Mouse (Mus musculus): ENCODE results near the gene Esrrb.

The Esrrb gene

DNA sequence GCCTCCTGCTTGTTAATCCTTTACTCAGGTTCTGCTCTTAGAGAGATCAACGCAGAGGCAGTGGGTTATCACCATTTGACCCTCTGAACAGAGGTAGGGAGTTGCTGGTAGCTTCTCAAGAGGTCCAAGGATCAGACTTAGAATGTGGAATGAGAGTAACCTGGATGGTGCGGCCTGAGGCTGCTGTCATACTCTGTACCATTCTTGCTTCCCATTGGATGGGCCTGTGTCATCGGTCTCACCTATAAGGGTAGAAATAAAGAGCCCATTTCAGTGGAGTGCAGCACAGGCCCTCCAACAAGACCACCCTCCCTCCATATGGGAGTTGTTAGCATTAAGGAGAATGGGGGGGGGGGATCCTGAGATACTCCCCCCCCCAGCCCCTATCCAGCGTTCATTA, 143.0 kb downstream of the Esrrb start:
- DNase-seq = no peak

DNA sequence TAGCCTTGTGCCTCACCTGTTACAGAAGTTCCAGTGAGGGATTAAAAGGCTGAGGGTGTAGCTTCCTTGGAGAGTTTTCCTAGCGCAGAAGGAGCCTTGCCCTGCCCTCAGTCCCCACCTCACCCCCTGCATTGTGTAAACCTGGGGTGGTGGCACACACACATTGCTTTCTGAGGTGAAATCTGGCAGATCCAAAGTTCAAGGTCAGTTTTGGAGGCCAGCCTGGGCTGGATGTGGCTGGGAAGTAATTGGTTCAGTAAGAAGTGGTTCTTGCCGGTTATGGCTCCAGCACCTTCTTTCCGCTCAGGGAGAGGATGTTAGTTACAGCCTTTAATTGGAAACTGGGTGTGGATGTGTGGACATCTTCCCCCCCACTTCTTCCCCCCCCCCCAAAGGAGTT, 143.4 kb downstream of the Esrrb start:
- no peak for DNase-seq

DNA sequence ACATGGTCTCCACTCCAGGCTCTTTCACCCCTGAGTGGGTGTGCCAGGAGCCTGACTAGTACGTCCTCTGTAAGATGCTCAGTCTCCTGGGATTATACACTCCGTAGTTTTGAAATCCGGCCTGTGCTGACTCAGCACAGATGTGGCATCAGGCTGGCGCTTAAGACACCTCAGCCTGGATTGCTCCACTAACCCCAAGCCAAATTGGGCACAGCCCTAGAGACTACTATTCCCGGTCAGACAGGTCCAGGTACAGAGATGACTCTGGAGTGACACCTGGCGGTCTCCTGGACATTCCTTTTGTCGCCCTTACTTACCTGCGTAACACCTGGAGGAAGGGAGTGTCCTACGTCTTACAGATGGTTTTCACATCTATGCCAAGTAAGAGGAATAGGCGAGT, 146.8 kb downstream of the Esrrb start:
- no peak for DNase-seq

DNA sequence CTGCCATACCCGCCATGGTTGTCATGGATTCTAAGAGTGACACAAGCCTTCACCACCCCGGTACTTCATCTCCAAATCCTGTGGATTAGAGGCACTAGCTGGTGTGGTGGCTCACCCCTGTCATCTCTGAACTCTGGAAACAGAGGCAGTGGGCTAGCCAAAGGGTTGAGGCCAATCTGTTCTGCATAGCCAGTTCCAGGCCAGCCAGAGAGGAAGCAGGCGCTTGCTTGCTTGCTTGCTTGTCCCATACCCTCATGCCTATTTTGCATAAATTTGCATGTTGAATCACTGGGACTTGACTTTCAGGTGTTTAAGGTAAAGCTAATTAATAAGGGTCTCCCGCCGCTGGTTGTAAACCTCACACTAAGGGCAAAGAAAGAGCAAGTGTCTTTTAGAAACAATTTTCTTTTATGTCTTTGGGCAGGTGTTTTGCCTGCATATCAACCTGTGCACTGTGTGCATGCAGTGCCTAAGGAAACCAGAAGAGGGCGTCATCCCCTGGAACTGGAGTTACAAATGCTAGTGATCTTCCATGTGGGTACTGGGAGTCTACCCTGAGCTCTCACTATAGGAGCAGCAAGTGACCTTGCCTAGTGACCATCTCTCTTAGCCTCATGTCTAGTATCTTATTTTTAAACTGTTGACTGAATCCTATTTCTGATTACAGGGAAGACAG, 147.5 kb downstream of the Esrrb start:
- DNase-seq = no peak

DNA sequence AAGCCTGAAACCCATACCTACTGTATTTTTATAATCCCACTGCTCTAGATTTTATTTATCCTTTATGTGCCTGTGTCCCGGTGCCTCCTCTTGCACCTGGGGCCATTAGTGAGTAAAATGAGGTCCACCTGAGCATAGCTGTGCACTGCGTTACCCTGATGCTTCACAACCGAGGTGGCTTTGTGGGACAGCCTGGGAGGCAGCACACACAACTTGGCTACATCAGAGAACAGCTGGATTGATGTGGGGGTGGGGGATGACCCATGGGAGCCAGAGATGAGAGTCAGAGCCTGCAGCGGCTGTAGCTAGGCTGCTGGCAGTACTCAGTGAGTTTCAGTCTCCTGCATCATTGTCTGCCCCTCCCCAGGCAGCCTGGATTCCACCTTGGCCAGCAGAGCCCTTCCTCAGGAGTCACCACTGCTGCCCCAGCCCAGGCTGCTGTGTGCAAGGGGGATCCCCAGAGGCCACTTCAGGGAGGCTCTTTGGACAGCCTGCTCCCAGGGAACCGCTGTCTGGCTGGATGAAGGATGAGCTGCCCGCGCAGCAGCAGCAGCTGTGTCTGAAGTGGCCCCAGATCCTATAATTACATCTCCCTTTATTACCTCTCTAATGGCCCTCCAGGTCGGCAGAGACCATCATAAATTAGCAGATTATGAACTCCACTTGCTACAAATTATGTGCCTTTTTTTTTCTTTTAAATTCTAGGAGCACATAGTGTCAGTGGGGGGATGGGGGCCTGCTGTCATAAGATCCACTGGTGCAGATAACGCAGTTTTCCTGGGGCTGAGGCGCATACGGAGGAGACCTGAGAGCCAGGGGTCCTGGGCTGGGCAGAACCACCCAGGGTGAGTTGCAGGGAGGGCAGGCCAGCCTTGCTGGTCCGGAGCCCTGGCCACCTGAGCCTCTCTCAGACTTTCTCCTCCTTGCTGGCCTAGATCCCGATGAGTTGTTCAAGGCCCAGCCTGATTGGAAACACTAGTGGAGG, 148.7 kb downstream of the Esrrb start:
- DNase-seq = no peak

DNA sequence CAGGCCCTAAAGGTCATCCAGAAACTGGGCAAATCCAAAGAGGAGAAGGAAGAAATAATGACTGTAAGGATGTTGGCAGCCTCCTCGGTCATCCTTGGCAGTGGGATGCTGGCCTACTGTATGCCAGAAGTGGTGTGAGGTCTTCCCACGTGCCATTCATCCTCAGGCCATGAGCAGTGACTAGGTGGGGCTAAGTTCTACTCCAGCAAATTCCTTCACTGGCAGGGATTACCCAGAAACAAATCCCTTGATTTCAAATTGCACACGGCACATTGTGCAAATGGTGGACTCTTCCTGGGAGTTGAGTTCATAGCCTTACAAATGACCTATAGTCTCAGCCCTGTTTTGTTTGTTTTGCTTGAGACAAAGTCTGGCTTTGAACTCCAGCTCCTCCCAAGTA, 151.4 kb downstream of the Esrrb start:
- DNase-seq = no peak

DNA sequence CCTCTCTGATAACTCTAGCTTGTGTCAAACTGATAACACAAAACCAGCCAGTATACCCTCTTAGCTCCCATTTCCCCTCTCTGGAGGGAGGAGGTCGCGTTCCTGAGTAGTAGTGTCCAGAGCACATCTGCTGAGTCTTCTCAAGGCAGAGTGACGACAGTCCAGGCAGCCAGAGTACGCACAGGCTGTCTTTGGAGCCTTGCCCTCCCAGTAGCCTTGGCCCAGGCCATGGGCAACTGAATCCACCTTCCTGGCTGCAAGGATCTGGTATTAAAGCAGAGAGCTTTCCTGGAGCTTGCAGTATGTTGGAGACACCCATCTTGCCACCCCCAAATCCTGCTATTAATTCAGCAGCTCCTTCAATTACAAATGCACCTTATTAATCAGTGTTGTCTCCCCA, 152.7 kb downstream of the Esrrb start:
- DNase-seq = no peak

DNA sequence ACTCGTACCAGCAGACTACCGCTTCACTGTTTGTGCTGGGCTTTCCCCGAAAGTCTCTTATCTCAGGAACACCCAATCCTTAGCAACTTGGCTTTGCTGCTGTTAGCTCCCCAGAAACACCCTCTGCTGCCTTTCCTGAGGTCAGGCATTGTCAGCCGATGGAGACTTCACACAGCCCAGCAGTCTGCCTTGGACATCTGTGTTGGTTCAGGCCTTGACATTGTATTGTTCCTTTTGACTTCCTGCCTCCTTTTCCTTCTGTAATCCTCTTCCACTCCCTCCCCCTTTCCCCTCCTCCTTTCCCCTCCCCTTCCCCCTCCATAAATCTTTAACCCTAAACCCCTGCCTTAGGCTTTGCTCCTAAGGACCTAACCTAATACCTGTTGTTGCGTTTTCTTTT, 155.7 kb downstream of the Esrrb start:
- DNase-seq = no peak

DNA sequence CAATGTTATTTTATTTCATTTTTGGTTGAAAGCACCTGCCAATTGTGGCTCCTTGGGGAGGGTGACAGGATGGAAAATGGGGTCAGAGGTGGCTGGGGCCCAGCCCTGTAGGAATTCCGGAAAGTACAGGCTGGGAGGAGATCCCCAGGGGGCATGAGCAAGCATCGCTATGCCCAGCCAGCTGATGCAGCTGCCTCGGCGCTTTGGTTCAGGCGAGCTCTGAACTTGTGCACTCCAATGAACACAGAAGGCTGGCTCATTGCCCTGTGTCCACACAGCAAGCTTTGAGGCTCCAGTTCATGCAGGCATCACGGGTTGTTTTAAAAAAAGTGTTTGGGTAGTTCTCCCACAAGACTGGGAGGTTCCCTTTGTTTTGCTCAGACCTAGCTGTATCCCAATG, 156.8 kb downstream of the Esrrb start:
- no peak for DNase-seq

DNA sequence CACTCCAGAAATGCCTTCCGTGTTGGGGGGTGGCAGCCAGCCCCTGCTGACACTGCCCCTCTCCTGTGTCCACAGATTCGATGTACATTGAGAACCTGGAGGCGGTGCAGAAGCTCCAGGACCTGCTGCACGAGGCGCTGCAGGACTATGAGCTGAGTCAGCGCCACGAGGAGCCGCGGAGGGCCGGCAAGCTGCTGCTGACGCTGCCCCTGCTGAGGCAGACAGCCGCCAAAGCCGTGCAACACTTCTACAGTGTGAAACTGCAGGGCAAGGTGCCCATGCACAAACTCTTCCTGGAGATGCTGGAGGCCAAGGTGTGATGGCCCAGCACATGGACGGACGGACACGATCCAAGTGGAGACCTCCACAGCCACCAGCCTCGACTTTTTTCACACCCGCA, 157.8 kb downstream of the Esrrb start:
- DNase-seq = no peak

DNA sequence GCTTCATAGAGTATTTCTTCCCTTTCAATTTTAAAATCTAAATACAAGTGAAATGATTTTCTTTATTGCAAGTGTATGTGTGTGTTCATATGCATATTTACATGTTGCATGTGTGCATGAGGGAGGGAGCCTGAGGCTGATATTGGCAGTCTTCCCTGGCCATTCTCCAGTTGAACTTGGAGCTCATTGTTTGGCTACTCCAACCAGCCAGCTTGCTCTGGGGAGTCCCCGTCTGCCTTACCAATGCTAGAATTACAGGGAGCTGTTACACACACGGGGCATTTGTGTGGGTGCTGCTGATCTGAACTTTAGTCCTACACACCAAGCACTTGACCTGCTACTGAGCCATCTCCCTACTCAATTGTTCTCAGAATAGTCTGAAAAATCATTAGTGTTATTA, 173.4 kb downstream of the Esrrb start:
- DNase-seq = no peak

DNA sequence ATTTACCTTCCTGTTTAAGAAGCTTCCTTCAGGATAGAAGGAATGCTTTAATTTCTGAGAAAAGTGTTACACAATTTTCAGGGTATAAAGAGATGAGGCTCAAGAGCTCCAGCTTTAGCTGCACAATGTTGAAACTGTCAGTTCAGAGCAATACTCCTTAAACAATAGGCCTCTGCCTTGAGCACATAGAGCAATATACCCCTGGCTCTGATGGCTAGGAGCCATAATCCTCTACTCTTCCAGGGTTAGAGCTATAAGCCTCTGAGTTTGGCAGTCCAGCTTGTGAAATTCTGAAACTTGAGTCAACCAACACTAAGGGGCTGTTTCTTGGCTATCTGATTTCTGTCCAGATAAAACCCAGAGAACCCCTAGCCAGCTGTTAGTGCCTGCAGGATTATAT, 176.9 kb downstream of the Esrrb start:
- DNase-seq = no peak

DNA sequence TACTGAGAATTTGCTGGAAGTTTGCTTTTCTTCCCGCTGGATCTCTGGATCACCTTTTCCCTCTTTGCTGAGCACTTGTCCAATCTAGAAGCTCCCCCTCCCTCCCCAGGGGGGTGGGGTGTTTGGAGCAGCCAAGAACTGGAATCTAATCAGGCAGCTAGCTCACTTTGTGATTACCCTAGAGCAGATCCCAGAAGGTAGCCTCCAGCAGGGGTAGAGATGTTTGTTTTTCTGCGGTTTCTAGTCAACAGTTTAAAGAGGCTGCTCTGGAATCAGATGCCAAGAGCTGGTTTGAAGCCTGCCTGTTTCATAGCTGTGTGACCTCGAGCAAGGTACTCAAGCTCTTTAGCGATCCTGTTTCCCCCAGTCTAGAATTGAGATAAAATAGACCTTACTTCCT, 177.8 kb downstream of the Esrrb start:
- no peak for DNase-seq

DNA sequence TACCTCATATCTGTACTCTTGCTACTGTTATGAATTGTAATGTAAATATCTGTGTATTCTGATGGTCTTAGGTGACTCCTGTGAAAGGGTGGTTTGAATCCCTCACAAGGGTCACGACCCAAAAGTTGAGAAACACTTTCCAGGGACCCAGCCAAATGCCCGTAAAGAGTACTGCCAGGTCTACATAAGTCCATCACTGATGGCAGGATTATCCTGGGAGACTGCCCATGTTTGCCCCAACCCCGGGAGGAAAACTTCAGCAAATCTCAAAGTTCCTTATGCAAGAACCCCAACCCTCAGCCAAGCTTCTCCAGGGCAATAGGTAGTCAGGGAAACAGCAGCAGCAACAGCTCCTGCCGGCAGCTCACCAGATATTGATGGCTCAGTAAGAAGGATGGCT, 178.6 kb downstream of the Esrrb start:
- no peak for DNase-seq

DNA sequence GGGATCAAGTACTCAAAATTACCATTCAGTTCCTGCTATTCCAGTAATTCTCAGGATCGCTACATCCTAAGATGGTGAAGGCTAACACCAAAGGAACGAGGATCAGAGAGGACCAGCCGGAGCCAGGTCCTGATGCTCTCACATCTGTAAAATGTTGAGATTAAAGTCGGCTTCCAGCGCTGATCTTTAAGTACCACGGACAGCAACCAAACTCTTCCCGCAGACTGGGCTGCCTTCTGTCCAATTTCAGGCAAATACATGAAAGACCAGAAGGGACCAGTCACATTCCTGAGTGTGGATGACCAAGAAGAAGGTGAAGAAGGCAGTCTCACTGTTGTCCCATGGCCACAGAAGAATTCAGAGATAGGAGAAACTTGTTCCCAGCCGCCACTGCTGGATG, 186.9 kb downstream of the Esrrb start:
- DNase-seq = peak; percentile 25

DNA sequence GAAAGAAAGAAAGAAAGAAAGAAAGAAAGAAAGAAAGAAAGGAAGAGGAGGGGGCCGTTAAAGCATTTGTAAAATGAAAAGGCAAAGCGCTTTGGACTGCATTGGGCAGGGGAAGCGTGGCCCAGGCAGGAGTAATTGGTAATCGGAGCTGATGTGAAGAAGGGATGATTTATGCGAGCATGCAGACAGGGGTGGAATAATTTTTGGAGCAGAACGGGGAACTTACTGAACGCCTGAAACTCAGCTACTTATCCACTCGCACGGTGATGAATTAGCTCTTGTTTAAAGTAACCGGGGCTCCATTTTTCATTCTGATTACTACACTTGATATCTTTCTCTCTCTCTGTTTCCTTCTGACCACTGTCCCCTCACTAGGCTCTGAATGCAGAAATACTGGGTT, 192.1 kb downstream of the Esrrb start:
- DNase-seq = no peak

DNA sequence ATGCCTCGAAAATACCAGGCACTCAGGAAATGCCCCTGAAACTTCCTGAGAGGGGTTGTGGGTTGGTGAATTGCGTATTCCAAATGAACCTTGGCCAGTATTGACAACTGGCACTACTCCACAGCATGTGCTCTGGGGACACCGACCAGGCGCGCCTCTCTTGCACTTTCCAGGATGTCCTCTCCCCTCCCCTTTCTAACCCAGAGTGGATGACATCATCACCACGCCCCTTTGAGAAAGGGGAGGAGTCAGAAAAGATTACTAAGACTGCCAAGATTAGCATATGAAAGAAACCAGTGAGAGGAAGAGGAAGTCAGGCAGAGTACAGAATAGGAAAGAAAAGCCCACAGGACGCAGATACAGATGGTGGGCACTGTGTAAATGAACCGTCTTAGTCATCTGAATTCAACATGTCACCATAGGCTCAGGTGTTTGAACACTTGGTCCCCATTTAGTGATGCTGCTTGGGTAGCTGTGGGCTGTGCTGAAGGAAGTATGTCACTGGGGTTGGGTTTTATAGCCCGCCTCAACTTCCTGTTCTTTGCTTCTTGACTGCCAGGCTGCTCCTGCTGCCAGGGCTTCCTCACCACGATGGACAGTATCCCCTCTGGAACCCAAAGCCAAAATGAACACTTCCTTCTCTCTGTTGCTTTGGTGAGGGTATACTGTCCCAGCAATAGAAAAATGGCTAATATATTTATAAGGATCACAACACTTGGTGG, 196.0 kb downstream of the Esrrb start:
- no peak for DNase-seq

DNA sequence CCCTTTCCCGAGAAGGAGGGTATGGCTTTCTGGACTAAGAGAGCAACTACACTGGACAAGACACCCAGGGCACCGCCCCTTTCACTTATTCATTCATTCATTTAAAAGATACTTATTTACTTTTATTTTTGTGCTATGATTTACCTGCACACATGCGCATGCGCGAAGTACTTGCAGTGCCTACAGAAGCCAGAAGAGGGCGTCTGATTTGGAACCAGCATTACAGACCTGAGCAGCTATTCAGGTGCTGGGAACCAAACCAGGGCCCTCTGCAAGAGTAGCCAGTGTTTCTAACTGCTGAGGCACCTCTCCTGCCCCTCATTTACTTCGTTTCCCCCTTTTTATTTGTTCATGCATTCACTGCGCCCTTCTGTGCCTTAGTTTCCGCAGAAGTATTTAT, 198.0 kb downstream of the Esrrb start:
- no peak for DNase-seq

DNA sequence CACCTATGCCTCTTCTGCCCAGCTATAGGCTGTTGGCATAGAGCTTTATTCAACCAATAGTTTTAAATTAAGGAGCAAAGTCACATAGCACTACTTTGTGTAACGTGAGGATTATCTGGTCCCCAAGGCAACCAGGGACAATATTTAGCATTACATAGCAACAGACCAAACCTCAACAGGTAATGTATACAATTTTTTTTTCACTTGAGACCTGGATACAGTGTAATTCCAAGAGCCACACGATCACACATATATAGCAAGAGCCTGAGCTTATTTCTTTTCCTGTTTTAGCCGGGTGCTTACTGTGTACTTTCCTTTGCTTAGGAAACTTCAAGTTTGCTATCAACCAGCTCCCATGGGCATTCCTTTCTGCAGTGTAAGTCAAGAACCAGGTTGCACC, 201.8 kb downstream of the Esrrb start:
- DNase-seq = no peak

DNA sequence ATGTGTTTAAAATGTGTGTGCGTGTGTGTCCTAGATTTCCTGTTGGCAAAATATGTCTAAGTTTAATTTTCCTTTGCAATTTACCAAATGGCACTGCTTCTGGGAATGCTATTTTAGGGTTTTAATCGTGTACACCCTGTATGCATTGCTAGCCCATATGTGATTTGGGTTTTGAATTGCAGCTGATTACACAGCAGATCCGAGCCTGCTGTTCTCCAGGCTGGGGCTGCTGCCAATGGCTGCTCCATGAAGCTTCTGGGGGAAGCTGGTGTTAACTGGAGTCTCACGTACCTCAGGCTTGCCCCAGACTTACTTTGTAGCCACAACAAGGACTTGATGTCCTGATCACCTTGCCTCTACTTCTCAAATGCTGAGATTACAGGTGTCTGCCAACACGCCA, 205.1 kb downstream of the Esrrb start:
- DNase-seq = no peak

Measured in kidney, postnatal 14 days (tissue).